8 mouse cellular contexts compared by ENCODE assay signal in genomic region chr9:64590634-64591041, GRCm38 (mm10).
DNase-seq lines count a peak whose midpoint lies in the region.

No protein-coding gene starts in this region.

- DNase-seq in adrenal gland, adult (ENCODE audit: inconsistent age in 2 of 2, low spot score in 1 of 2), result peak; percentile 25 to 44
- no peak for DNase-seq in adrenal gland, adult 18-20 months (ENCODE audit: low spot score in 2 of 2)
- peak; percentile 51 for DNase-seq in 416B (ENCODE audit: low read depth)
- peak; percentile 58 to 70 for DNase-seq in cerebellum, postnatal 36 days
- peak; percentile 17 for DNase-seq in heart, postnatal 25 days (ENCODE audit: low spot score)
- peak; percentile 36 for DNase-seq in lung, postnatal 36 days
- no peak for DNase-seq in ovary, postnatal 14 days (ENCODE audit: low spot score)
- no peak for DNase-seq in thymus, postnatal 14 days

- intact Hi-C loops in heart, postnatal 25 days (cut with DNase I), result no loop called here

Comparison
In these comparisons a context has a peak if more than half of its experiments do, and no peak if none do; other contexts are left out.
1. DNase-seq: peak in adrenal gland, adult (2 of 2), 416B (single experiment), cerebellum, postnatal 36 days (2 of 2), heart, postnatal 25 days (single experiment) and lung, postnatal 36 days (single experiment); none in adrenal gland, adult 18-20 months (0 of 2), ovary, postnatal 14 days (single experiment) and thymus, postnatal 14 days (single experiment).